Mouse (Mus musculus) lung, postnatal 0 days (tissue): Measurements from ENCODE around the gene Fez2.
A peak's percentile ranks its signal among the peaks of the same experiment; 100 is the strongest.

Experiments
- CTCF ChIP-seq: IDR thresholded peaks from 2 replicates; pipeline ENCODE4 v1.5.1; 2016; ENCODE audit warnings: antibody characterized with exemption, mild to moderate bottlenecking
- EP300 ChIP-seq: IDR thresholded peaks from 2 replicates; pipeline ENCODE4 v1.6.1; 2016; ENCODE audit warnings: antibody characterized with exemption, mild to moderate bottlenecking, control low read depth

GRCm38 (mm10) chr17:78434746-78435145, 16.8 kb upstream of the Fez2 start:
- TF ChIP-seq CTCF (peak; percentile 87), EP300 (no peak)
